Mouse (Mus musculus): ENCODE measurements around the gene Dmgdh. TPM values are rescaled to one million over a fixed set of nuclear protein-coding genes. Genes with fewer than 3 reads are reported as not detected.

Gene Dmgdh
- 0.20 and 0.50 TPM in 2 replicates for polyA plus RNA-seq (2015; fragmentation: Nextera tagmentation; extraction: Ambion mirVana)

GRCm38 (mm10) chr13:93674131-93674561 lies at the start of gene Dmgdh, which contains the start of gene Bhmt2:
Gene Dmgdh (plus strand): TSS chr13:93674433.
Gene Bhmt2 (minus strand): TSS chr13:93674302.
- H3K4me3 ChIP-seq (ENCODE audit: low read length), result peak within 1 kb of the TSS; percentile 19
- H3K36me3 ChIP-seq (ENCODE audit: control insufficient read depth, insufficient read depth, low read length), result no peaks in the 10 kb centered on the region
- no peaks in the 10 kb centered on the region for H3K9me3 ChIP-seq (ENCODE audit: control insufficient read depth, low read length)
- ATAC-seq, result no peak
- H3K9ac ChIP-seq (ENCODE audit: low read depth, low read length), result no peak within 1 kb of the TSS
- H3K4me1 ChIP-seq (ENCODE audit: control insufficient read depth, insufficient read depth, low read length), result no peaks in the 10 kb centered on the region
- H3K27ac ChIP-seq (ENCODE audit: low read length), result no peak within 1 kb of the TSS
- WGBS, result 7% methylated on average over 30 of the region's 31 CpGs
- H3K4me2 ChIP-seq (ENCODE audit: low read depth, low read length), result peak within 1 kb of the TSS; percentile 44
- 0 out of 2 replicates have a peak, but pooled peaks cover 5% of the 10 kb centered on the region for H3K27me3 ChIP-seq (replicated peaks; ENCODE audit: control insufficient read depth, insufficient read depth, low read length)

GRCm38 (mm10) chr13:93628861-93629260 lies 45.4 kb upstream of the Dmgdh start:
- no peaks in the 10 kb centered on the region for H3K9me3 ChIP-seq (ENCODE audit: control insufficient read depth, low read length)
- WGBS, result 33% methylated on average over 6 of the region's 6 CpGs

GRCm38 (mm10) chr13:93630941-93631705 lies 43.1 kb upstream of the Dmgdh start:
- no peak for ATAC-seq
- 76% methylated on average over 10 of the region's 10 CpGs for WGBS
- Histone ChIP-seq H3K9ac (ENCODE audit: low read depth, low read length) (no peak overlapping the region), H3K27me3 (replicated peaks; ENCODE audit: control insufficient read depth, insufficient read depth, low read length) (no peaks in the 10 kb centered on the region), H3K36me3 (ENCODE audit: control insufficient read depth, insufficient read depth, low read length) (no peaks in the 10 kb centered on the region), H3K4me2 (ENCODE audit: low read depth, low read length) (no peak overlapping the region), H3K27ac (ENCODE audit: low read length) (no peak overlapping the region), H3K4me3 (ENCODE audit: low read length) (no peak overlapping the region), H3K4me1 (ENCODE audit: control insufficient read depth, insufficient read depth, low read length) (no peaks in the 10 kb centered on the region), H3K9me3 (ENCODE audit: control insufficient read depth, low read length) (no peaks in the 10 kb centered on the region)

More at GRCm38 (mm10) chr13:93628861-93629260, 45.4 kb upstream of the Dmgdh start:
- Histone ChIP-seq H3K27me3 (replicated peaks; ENCODE audit: control insufficient read depth, insufficient read depth, low read length) (no peaks in the 10 kb centered on the region), H3K9ac (ENCODE audit: low read depth, low read length) (no peak overlapping the region), H3K27ac (ENCODE audit: low read length) (no peak overlapping the region), H3K4me2 (ENCODE audit: low read depth, low read length) (no peak overlapping the region), H3K4me1 (ENCODE audit: control insufficient read depth, insufficient read depth, low read length) (no peaks in the 10 kb centered on the region), H3K4me3 (ENCODE audit: low read length) (no peak overlapping the region), H3K36me3 (ENCODE audit: control insufficient read depth, insufficient read depth, low read length) (no peaks in the 10 kb centered on the region)
- ATAC-seq, result no peak

GRCm38 (mm10) chr13:93632927-93633326 lies 41.3 kb upstream of the Dmgdh start:
- no peaks in the 10 kb centered on the region for H3K27me3 ChIP-seq (replicated peaks; ENCODE audit: control insufficient read depth, insufficient read depth, low read length)
- no peak overlapping the region for H3K27ac ChIP-seq (ENCODE audit: low read length)

GRCm38 (mm10) chr13:93636561-93636960 lies 37.7 kb upstream of the Dmgdh start:
- no peak overlapping the region for H3K4me2 ChIP-seq (ENCODE audit: low read depth, low read length)
- H3K27ac ChIP-seq (ENCODE audit: low read length), result no peak overlapping the region
- ATAC-seq, result no peak
- H3K27me3 ChIP-seq (replicated peaks; ENCODE audit: control insufficient read depth, insufficient read depth, low read length), result no peaks in the 10 kb centered on the region
- no peaks in the 10 kb centered on the region for H3K36me3 ChIP-seq (ENCODE audit: control insufficient read depth, insufficient read depth, low read length)
- no peak overlapping the region for H3K9ac ChIP-seq (ENCODE audit: low read depth, low read length)
- H3K9me3 ChIP-seq (ENCODE audit: control insufficient read depth, low read length), result no peaks in the 10 kb centered on the region
- H3K4me1 ChIP-seq (ENCODE audit: control insufficient read depth, insufficient read depth, low read length), result no peaks in the 10 kb centered on the region
- no peak overlapping the region for H3K4me3 ChIP-seq (ENCODE audit: low read length)
- WGBS, result 81% methylated on average over 1 of the region's 1 CpGs

More at GRCm38 (mm10) chr13:93632927-93633326, 41.3 kb upstream of the Dmgdh start:
- WGBS, result 79% methylated on average over 5 of the region's 5 CpGs
- Histone ChIP-seq H3K9ac (ENCODE audit: low read depth, low read length) (no peak overlapping the region), H3K4me3 (ENCODE audit: low read length) (no peak overlapping the region), H3K4me1 (ENCODE audit: control insufficient read depth, insufficient read depth, low read length) (no peaks in the 10 kb centered on the region), H3K4me2 (ENCODE audit: low read depth, low read length) (no peak overlapping the region), H3K36me3 (ENCODE audit: control insufficient read depth, insufficient read depth, low read length) (no peaks in the 10 kb centered on the region), H3K9me3 (ENCODE audit: control insufficient read depth, low read length) (no peaks in the 10 kb centered on the region)
- ATAC-seq, result no peak

GRCm38 (mm10) chr13:93637282-93638245 lies 36.7 kb upstream of the Dmgdh start, which contains the start of gene Bhmt:
Gene Bhmt (minus strand): TSS chr13:93637961.
- ATAC-seq, result 0 out of 2 replicates have a peak, but pooled peaks have one; percentile 36
- H3K36me3 ChIP-seq (ENCODE audit: control insufficient read depth, insufficient read depth, low read length), result no peaks in the 10 kb centered on the region
- no peak within 1 kb of the TSS for H3K27ac ChIP-seq (ENCODE audit: low read length)
- no peaks in the 10 kb centered on the region for H3K4me1 ChIP-seq (ENCODE audit: control insufficient read depth, insufficient read depth, low read length)
- no peaks in the 10 kb centered on the region for H3K9me3 ChIP-seq (ENCODE audit: control insufficient read depth, low read length)
- no peaks in the 10 kb centered on the region for H3K27me3 ChIP-seq (replicated peaks; ENCODE audit: control insufficient read depth, insufficient read depth, low read length)
- WGBS, result 65% methylated on average over 19 of the region's 19 CpGs
- H3K9ac ChIP-seq (ENCODE audit: low read depth, low read length), result no peak within 1 kb of the TSS
- no peak within 1 kb of the TSS for H3K4me3 ChIP-seq (ENCODE audit: low read length)
- H3K4me2 ChIP-seq (ENCODE audit: low read depth, low read length), result no peak within 1 kb of the TSS

GRCm38 (mm10) chr13:93639636-93640035 lies 34.6 kb upstream of the Dmgdh start:
- Histone ChIP-seq H3K4me1 (ENCODE audit: control insufficient read depth, insufficient read depth, low read length) (no peaks in the 10 kb centered on the region), H3K4me3 (ENCODE audit: low read length) (no peak overlapping the region), H3K36me3 (ENCODE audit: control insufficient read depth, insufficient read depth, low read length) (no peaks in the 10 kb centered on the region), H3K27ac (ENCODE audit: low read length) (no peak overlapping the region), H3K4me2 (ENCODE audit: low read depth, low read length) (no peak overlapping the region), H3K27me3 (replicated peaks; ENCODE audit: control insufficient read depth, insufficient read depth, low read length) (no peaks in the 10 kb centered on the region), H3K9ac (ENCODE audit: low read depth, low read length) (no peak overlapping the region), H3K9me3 (ENCODE audit: control insufficient read depth, low read length) (no peaks in the 10 kb centered on the region)
- no peak for ATAC-seq
- 59% methylated on average over 4 of the region's 4 CpGs for WGBS

- Histone ChIP-seq H3K9ac (ENCODE audit: low read depth, low read length) (no peak overlapping the region), H3K4me3 (ENCODE audit: low read length) (no peak overlapping the region), H3K4me1 (ENCODE audit: control insufficient read depth, insufficient read depth, low read length) (no peaks in the 10 kb centered on the region), H3K9me3 (ENCODE audit: control insufficient read depth, low read length) (no peaks in the 10 kb centered on the region), H3K27ac (ENCODE audit: low read length) (no peak overlapping the region), H3K27me3 (replicated peaks; ENCODE audit: control insufficient read depth, insufficient read depth, low read length) (no peaks in the 10 kb centered on the region), H3K36me3 (ENCODE audit: control insufficient read depth, insufficient read depth, low read length) (no peaks in the 10 kb centered on the region), H3K4me2 (ENCODE audit: low read depth, low read length) (no peak overlapping the region)
- peak; percentile 52; the same call in 1 of the 2 replicates for ATAC-seq
- WGBS, result 66% methylated on average over 7 of the region's 7 CpGs
Observed at GRCm38 (mm10) chr13:93648387-93649130, 25.7 kb upstream of the Dmgdh start.

All from intestine, embryonic 16.5 days (tissue).